In genomic region chr11:57694486-57694885, GRCm38 (mm10) we compare ENCODE assay signal across 10 mouse cellular contexts.
"Had no signal": no experiment of that assay in that cellular context is flagged by ENCODE, and none has a peak within 500 bp of the region (broad histone marks: within the 10 kb centered on the region; RNA-seq: fewer than 3 reads in every experiment).

No protein-coding gene starts in this region.

- H3K27me3 ChIP-seq: limb, embryonic 12.5 days; liver, embryonic 12.5 days; lung, embryonic 15.5 days had no signal

- H3K9me3 ChIP-seq: limb, embryonic 12.5 days; liver, embryonic 12.5 days; lung, embryonic 15.5 days; midbrain, embryonic 12.5 days had no signal

- H3K4me3 ChIP-seq: limb, embryonic 12.5 days; liver, embryonic 12.5 days; lung, embryonic 15.5 days; midbrain, embryonic 12.5 days had no signal

- H3K4me2 ChIP-seq: limb, embryonic 12.5 days; liver, embryonic 12.5 days; lung, embryonic 15.5 days; midbrain, embryonic 12.5 days had no signal

- ATAC-seq: liver, embryonic 12.5 days; midbrain, embryonic 16.5 days had no signal

- H3K27ac ChIP-seq: limb, embryonic 12.5 days; liver, embryonic 12.5 days; lung, embryonic 15.5 days; midbrain, embryonic 12.5 days had no signal

- DNase-seq: kidney, adult 8-10 months; kidney, postnatal 25 days; right cerebral cortex, postnatal 14 days; thymus, adult 18-20 months; thymus, postnatal 14 days had no signal

- H3K9ac ChIP-seq: limb, embryonic 12.5 days; liver, embryonic 12.5 days; lung, embryonic 15.5 days; midbrain, embryonic 12.5 days had no signal

- H3K36me3 ChIP-seq: lung, embryonic 15.5 days; midbrain, embryonic 12.5 days had no signal
